Mouse (Mus musculus) spleen, adult 2 months (tissue): ENCODE data around the gene Slc38a6.

Source experiments
- CTCF ChIP-seq: fragments of 200-500 bp; IDR thresholded peaks from 2 replicates; pipeline ENCODE4 v1.5.1; 2011; ENCODE audit warnings: mild to moderate bottlenecking, inconsistent platforms; ENCODE audit not compliant: insufficient read depth, insufficient read length, insufficient replicate concordance; ENCODE audit errors: extremely low read depth
- POLR2A ChIP-seq: fragments of 200-500 bp; IDR thresholded peaks from 2 replicates; pipeline ENCODE4 v1.6.1; 2011; ENCODE audit warnings: low read depth, low read length, inconsistent platforms

GRCm38 (mm10) chr12:73241960-73242359, 44.6 kb upstream of the Slc38a6 start:
- TF ChIP-seq CTCF (no peak), POLR2A (no peak)
